Mouse (Mus musculus): ENCODE data around the gene Wdr20. TPM values are rescaled to one million over a fixed set of nuclear protein-coding genes. Genes with fewer than 3 reads are reported as not detected.
"Not testable (repeated sequence)": the region's sequence is repeated elsewhere in the genome, so short reads cannot be mapped to it uniquely, and the experiment has no call there.

The Wdr20 gene
- 15.0 and 17.0 TPM in 2 replicates for polyA plus RNA-seq (2012; rRNA removed)

DNA sequence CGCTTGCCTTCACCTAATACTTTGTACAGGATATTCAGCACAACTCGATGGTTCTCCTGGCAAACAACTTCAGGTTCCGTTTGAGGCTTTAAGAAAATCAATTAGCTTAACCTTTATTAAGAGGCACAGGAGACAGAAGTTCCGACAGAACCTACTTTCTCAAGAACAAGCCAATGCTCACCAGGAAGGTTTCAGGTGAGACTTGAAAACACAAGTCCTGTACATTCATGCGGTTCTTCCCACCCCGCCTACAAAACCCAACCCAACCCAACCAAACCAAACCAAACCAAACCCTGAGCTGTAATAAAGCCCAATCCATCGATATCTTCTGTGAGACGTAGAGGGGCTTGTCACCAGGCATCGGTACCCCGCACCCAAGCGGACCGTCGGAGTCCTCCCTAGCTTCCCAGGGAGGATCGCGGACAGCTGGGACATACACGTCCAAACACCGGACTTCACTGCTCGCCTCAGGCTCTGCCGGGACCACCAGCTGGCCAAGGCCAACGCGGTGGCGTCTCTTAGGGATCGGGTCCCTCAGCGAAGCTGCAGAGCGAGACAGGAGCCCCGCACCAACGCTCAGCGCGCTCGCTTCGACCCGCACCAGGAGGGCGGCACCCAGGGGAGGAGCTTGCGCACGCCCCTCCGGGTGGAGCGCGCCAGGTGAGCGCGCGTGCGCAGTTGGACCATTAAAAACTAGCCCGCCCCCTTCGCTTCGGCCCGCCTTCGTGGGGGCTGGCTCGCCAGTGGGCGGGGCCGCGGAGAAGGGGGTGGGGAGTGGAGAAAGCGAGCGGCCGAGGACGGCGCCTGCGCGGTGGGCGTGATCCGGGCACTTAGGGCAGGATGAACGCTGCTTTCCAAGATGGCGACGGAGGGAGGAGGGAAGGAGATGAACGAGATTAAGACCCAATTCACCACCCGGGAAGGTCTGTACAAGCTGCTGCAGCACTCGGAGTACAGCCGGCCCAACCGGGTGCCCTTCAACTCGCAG is at the start of gene Wdr20:
TSS of gene Wdr20 (plus strand) at position 775 of the 988 bp plus-strand sequence.
- no peaks in the 10 kb centered on the region for H3K27me3 ChIP-seq (ENCODE audit: control insufficient read depth, insufficient read depth, low read length)
- H3K4me1 ChIP-seq (ENCODE audit: control insufficient read depth, insufficient read depth, low read length): peaks cover 7% of the 10 kb centered on the region
- no peaks in the 10 kb centered on the region; the same call in 1 of the 2 replicates for H3K36me3 ChIP-seq (ENCODE audit: control insufficient read depth, insufficient read depth, low read length)
- H3K27ac ChIP-seq (ENCODE audit: control insufficient read depth, insufficient read depth, low read depth, low read length): peak within 1 kb of the TSS; percentile 96
- TF ChIP-seq CTCF (IDR thresholded peaks at IDR 0.05; ENCODE audit: control insufficient read depth, insufficient read depth, insufficient replicate concordance, low read depth, low read length): no peak
- TF ChIP-seq POLR2A (IDR thresholded peaks at IDR 0.05; ENCODE audit: control insufficient read depth, low read depth, low read length): peak; percentile 92
- H3K4me3 ChIP-seq (ENCODE audit: control insufficient read depth, low read depth, low read length): peak within 1 kb of the TSS; percentile 97

DNA sequence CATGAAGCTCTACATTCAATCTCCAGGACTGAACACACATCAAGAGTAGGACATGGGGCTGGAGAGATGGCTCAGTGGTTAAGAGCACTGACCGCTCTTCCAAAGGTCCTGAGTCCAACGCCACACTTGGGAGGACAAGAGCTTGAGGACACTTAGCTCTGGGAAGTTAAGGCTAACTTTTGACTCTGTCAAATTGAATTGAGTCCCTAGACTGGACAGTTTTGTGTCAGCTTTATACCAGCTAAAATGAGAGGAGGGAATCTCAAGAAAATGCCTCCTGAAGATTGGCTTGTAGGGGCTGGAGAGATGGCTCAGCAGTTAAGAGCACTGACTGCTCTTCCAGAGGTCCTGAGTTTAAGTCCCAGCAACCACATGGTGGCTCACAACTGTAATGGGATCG is 48.8 kb upstream of the Wdr20 start:
- not testable (repeated sequence) for H3K4me1 ChIP-seq (ENCODE audit: control insufficient read depth, insufficient read depth, low read length); H3K27me3 ChIP-seq (ENCODE audit: control insufficient read depth, insufficient read depth, low read length); H3K4me3 ChIP-seq (ENCODE audit: control insufficient read depth, low read depth, low read length); H3K36me3 ChIP-seq (ENCODE audit: control insufficient read depth, insufficient read depth, low read length); H3K27ac ChIP-seq (ENCODE audit: control insufficient read depth, insufficient read depth, low read depth, low read length)

DNA sequence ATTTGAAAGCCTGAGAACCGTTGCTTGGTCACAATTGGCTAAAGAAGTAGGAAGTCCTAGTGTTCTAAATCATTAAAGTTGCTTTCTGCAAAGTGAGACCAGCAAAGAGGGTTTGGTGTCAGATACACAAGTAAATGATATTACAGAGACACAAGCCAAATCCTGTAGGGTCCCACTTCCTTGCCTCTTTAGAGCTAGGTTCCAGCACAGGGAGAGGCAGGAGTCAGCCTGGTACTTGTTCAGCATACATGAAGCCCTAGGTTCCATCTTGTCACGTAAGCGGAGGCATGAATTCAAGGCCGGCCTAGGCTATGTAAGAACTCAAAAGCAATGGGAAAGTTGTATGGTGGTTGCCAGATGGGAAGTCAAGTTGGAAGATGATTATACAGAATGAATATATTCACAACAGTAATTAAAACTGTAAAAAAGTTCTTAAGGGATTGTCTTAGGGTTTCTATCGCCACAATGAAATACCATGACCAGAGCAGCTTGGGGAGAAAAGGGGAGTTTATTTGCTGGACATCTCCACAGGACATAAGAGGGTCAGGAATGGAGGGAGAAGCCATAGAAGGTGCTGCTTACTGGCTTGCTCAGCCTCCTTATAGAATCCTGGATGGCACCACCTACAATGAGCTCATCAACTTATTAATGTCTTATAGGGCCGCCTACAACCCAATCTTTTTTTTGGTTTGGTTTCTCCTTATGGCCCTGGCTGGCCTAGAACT is 47.7 kb upstream of the Wdr20 start:
- H3K4me3 ChIP-seq (ENCODE audit: control insufficient read depth, low read depth, low read length): no peak overlapping the region
- no peak overlapping the region for H3K27ac ChIP-seq (ENCODE audit: control insufficient read depth, insufficient read depth, low read depth, low read length)
- H3K36me3 ChIP-seq (ENCODE audit: control insufficient read depth, insufficient read depth, low read length): peaks cover 10% of the 10 kb centered on the region
- H3K4me1 ChIP-seq (ENCODE audit: control insufficient read depth, insufficient read depth, low read length): peaks cover 3% of the 10 kb centered on the region
- no peaks in the 10 kb centered on the region for H3K27me3 ChIP-seq (ENCODE audit: control insufficient read depth, insufficient read depth, low read length)
- TF ChIP-seq CTCF (IDR thresholded peaks at IDR 0.05; ENCODE audit: control insufficient read depth, insufficient read depth, insufficient replicate concordance, low read depth, low read length) (no peak), POLR2A (IDR thresholded peaks at IDR 0.05; ENCODE audit: control insufficient read depth, low read depth, low read length) (no peak)

DNA sequence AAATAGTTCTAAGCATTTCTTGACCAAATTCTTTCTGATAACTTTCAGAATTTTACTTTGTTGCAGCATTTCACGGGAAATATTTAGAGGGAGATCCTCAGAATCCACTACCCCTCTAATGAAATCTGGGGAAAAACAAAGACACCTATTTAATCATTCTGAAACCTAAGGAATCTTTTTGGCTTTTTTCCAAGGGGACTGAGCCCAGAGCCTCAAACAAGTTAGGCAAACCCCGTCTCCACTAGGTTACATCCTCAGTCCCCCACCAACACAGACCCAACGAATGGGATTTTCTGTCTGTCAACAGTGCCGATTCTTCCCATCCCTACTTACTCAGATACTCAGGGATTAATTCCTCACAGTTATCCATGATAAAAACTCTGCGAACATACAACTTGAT is 44.4 kb upstream of the Wdr20 start:
- H3K36me3 ChIP-seq (ENCODE audit: control insufficient read depth, insufficient read depth, low read length); H3K4me1 ChIP-seq (ENCODE audit: control insufficient read depth, insufficient read depth, low read length); H3K27me3 ChIP-seq (ENCODE audit: control insufficient read depth, insufficient read depth, low read length); H3K27ac ChIP-seq (ENCODE audit: control insufficient read depth, insufficient read depth, low read depth, low read length): not testable (repeated sequence)
- H3K4me3 ChIP-seq (ENCODE audit: control insufficient read depth, low read depth, low read length): peak overlapping the region; percentile 60

DNA sequence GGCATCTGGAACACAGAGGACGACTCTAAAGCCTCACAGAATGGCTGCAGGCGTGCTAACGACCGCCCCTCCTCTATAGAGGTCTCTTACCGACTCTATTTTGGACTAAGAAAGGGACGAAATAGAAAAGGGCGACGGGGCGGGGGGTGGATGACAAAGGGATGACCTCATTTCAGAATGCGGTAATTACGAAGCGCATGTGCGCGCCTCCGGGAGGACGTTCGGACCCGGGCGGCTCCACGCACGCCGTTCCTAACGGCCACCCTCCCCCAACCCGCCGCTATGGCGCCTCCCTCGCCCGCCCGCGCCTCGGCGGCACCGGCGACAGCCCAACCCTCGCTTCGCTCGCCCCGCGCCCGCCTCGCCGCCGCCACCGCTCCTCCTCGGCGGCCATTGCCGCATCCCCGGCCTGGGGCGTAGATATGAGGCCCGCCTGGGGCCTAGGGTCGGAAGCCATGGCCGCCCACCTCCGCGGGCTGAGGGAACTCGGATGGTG is 42.0 kb upstream of the Wdr20 start:
- Histone ChIP-seq H3K36me3 (ENCODE audit: control insufficient read depth, insufficient read depth, low read length) (peaks cover 9% of the 10 kb centered on the region), H3K27ac (ENCODE audit: control insufficient read depth, insufficient read depth, low read depth, low read length) (peak overlapping the region; percentile 99), H3K27me3 (ENCODE audit: control insufficient read depth, insufficient read depth, low read length) (no peaks in the 10 kb centered on the region), H3K4me1 (ENCODE audit: control insufficient read depth, insufficient read depth, low read length) (peaks cover 5% of the 10 kb centered on the region), H3K4me3 (ENCODE audit: control insufficient read depth, low read depth, low read length) (peak overlapping the region; percentile 96)
- TF ChIP-seq POLR2A (IDR thresholded peaks at IDR 0.05; ENCODE audit: control insufficient read depth, low read depth, low read length) (no peak; the same call in 1 of the 2 replicates), CTCF (IDR thresholded peaks at IDR 0.05; ENCODE audit: control insufficient read depth, insufficient read depth, insufficient replicate concordance, low read depth, low read length) (no peak)

DNA sequence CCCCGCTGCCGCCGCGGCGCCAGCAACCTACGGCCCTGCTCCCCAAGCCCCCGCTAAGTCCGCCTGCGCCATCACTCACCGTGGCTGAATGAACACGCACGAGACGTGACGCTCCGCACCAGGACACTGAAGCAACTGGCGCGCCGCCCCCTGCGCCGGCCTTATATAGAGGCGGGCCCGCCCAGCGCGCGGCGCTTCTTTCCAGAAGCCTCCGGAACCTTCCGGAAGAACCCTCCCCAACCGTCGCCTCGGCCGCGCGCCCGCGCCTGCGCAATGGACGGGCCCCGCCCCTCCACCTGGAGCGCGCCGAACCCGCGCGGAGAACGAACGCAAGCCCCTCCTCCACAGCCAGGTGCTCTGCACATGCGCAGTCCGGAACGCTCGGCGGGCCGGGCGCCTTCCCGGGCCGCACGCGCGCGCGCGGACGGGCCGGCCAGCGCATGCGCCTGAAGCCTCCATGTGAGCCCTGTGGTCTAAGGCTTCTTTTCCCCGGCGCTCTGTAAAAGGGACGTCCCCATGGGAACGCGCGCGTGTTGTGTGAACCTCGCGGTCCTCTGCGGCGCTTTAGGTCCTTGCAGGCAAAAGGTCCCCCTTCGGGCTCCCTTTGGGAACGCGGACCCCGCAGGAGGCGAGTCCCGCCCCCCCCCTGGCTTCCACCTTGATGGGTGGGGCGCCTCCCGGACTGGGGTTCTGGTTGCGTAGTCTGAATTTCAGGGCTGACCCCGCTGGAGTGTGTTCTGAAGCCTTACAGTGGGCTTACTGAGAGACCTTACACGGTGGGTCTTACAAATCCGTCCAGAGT is 41.4 kb upstream of the Wdr20 start:
- Histone ChIP-seq H3K36me3 (ENCODE audit: control insufficient read depth, insufficient read depth, low read length) (peaks cover 9% of the 10 kb centered on the region), H3K27me3 (ENCODE audit: control insufficient read depth, insufficient read depth, low read length) (no peaks in the 10 kb centered on the region), H3K27ac (ENCODE audit: control insufficient read depth, insufficient read depth, low read depth, low read length) (peak overlapping the region; percentile 99), H3K4me1 (ENCODE audit: control insufficient read depth, insufficient read depth, low read length) (peaks cover 5% of the 10 kb centered on the region), H3K4me3 (ENCODE audit: control insufficient read depth, low read depth, low read length) (peak overlapping the region; percentile 96)
- peak; percentile 99 for TF ChIP-seq POLR2A (IDR thresholded peaks at IDR 0.05; ENCODE audit: control insufficient read depth, low read depth, low read length)
- TF ChIP-seq CTCF (IDR thresholded peaks at IDR 0.05; ENCODE audit: control insufficient read depth, insufficient read depth, insufficient replicate concordance, low read depth, low read length): no peak

DNA sequence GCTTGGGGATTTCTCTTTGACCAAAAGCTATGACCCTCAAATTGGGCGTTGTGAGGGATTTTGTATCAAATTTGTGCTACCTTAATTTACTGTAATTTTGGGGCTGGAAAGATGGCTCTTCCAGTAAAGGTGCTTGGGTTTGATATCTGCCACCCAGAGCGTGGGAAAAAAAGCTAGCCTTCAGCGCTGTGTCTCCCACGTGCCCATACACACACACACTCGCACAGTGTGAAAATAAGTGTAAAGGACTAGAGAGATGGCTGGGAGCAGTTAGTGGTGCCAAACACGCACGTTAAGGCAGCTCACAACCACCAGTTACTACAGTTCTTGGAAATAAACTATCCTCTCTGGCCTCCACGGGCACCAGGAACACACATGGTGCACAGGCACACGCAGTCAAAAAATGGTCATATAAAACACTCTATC is 40.8 kb upstream of the Wdr20 start:
- no peaks in the 10 kb centered on the region for H3K27me3 ChIP-seq (ENCODE audit: control insufficient read depth, insufficient read depth, low read length)
- peak overlapping the region; percentile 80 for H3K27ac ChIP-seq (ENCODE audit: control insufficient read depth, insufficient read depth, low read depth, low read length)
- peaks cover 7% of the 10 kb centered on the region for H3K36me3 ChIP-seq (ENCODE audit: control insufficient read depth, insufficient read depth, low read length)
- H3K4me1 ChIP-seq (ENCODE audit: control insufficient read depth, insufficient read depth, low read length): peaks cover 5% of the 10 kb centered on the region
- H3K4me3 ChIP-seq (ENCODE audit: control insufficient read depth, low read depth, low read length): peak overlapping the region; percentile 96
- no peak for TF ChIP-seq POLR2A (IDR thresholded peaks at IDR 0.05; ENCODE audit: control insufficient read depth, low read depth, low read length)
- no peak for TF ChIP-seq CTCF (IDR thresholded peaks at IDR 0.05; ENCODE audit: control insufficient read depth, insufficient read depth, insufficient replicate concordance, low read depth, low read length)

Measured in testis, adult 2 months (tissue).